Mouse (Mus musculus) embryo, embryonic 11 days (tissue): ENCODE results near the gene Ubl7.
"Not testable (repeated sequence)": the region's sequence is repeated elsewhere in the genome, so short reads cannot be mapped to it uniquely, and the experiment has no call there.

Experiments used
- DNase-seq: peaks from one replicate; pipeline ENCODE4 v3.0.0-alpha.2; 2015

The Ubl7 gene

GRCm38 (mm10) chr9:57910254-57911160 lies at the start of gene Ubl7:
TSS of gene Ubl7 (plus strand) at chr9:57910979.
- peak; percentile 96 for DNase-seq

DNA sequence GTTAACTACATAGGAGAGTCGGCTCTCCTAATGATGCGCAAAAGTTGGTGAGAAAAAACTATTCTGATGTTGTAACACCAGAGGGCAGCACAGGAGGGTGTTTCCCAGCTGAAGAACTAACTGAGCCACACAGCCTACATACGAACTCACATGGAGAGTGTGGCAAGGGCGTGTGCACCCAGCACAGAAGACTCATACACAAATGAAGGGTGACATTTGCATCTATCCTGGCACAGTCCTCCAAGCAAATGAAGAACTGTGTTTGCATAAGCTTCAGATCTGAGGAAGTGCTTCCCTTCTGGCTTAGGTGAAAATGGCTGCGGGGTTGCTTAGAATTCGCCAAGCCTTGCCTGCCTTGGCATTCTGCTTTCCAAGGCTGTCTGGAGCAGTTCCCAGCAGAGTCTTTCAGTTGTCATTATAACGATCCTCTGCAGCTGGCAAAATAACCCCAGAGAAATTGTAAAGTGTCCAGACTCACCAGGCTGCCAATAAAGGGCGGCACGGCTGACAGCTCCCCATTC lies 48.8 kb upstream of the Ubl7 start:
- peak; percentile 68 for DNase-seq

GRCm38 (mm10) chr9:57864336-57864735 lies 46.4 kb upstream of the Ubl7 start:
- no peak for DNase-seq

DNA sequence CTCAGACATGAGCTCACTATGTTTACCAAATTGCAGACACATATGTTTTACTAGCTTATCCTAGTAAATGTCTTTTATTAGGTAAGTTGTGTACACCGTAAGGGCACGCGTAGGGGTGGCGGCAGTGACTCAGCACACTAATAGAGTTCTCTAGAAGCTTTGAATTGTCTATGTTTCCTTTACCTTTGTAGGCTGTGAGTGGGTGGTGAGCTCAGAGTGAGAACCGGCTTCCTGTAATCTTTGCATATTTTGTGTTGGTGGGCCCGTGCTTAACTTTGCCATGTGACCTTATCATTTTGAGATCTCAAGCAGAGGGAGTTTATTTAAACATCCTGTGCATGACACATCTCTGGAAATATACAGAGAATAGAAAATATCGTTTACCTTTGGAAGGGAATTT lies 44.2 kb upstream of the Ubl7 start:
- no peak for DNase-seq

- no peak for DNase-seq
These were observed 43.5 kb upstream of the Ubl7 start for GRCm38 (mm10) chr9:57867236-57867635.

DNA sequence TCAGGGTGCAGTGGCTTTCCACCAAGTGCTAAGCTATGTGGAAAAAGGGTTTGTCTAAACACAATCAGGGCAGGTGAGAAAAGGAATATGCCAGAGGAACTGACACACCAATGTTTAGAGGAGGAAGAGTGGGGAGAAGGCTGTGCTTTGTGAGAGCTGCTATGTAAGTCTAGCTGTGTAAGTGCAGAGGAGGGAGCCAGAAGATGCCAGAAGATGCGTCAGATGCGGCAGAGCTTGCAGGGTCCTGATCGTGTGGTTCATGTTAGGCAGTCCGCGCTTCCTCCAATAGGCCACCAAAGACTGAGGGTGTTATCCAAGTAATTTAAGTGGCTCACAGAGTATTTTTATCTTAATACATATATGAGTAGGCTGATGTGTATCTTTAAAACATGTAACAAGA lies 42.9 kb upstream of the Ubl7 start:
- no peak for DNase-seq

DNA sequence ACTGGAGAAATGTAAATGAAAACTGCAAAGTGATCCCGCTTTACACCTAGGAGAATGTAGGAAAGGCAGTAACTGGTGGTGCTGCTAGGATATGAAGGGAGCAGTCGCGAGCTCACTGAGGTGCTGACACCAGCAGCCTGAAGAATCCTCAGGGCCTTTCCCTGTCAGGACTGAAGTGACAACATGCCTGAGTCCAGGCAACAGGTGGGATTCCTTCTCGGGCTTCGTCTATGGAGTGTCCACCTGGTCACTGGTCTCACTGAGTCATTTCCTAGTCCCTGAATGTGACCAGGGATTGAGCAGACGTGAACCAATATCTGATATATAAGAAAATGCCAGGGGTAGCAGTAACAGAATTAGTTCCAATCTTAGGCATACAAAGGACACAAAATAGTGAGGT lies 42.0 kb upstream of the Ubl7 start:
- no peak for DNase-seq

DNA sequence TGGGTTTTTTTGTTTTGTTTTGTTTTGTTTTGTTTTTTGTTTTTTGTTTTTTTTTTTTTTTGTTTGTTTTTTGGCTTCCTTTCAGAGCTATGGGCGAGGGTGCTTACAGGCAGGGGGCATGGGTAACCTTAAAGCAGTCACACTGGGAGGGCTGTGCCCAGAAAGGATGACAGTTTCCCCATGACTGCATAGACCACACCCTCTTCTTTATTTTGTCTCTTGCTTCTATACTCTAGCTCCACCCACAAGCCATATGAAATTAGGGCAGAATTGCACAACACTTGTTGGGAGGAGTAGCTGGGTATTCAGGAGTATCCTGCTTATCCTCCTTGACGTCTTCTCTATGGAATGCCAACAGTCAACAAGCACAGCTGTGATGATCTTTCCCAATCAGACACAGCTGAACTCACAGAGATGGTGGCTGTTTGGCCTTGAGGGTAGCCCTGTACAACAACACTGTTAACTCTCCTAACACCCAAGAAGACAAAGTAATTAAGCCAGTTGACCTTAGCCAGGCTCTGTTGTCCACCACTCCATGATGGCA lies 40.4 kb upstream of the Ubl7 start:
- DNase-seq = no peak

GRCm38 (mm10) chr9:57874134-57874533 lies 36.6 kb upstream of the Ubl7 start:
- no peak for DNase-seq

DNA sequence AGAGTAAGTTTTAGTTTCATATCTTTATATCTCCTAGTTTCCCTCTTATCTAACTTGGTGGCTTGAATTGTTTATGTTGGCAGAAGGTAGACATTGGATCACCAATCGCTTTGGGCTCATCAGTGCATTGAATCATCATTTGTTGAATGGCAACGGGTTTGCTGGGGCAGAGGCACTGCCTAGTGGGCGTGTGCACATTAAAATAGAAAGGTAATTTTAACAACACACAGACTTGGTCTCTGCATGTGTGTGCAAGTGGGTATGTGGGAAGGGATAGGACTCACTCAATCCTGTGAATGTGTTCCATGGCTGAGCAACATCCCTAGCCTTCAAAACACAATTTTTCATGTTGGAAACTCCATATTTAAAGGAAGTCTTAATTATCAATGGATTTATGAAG lies 35.8 kb upstream of the Ubl7 start:
- no peak for DNase-seq

GRCm38 (mm10) chr9:57879213-57879612 lies 31.6 kb upstream of the Ubl7 start:
- DNase-seq = no peak

DNA sequence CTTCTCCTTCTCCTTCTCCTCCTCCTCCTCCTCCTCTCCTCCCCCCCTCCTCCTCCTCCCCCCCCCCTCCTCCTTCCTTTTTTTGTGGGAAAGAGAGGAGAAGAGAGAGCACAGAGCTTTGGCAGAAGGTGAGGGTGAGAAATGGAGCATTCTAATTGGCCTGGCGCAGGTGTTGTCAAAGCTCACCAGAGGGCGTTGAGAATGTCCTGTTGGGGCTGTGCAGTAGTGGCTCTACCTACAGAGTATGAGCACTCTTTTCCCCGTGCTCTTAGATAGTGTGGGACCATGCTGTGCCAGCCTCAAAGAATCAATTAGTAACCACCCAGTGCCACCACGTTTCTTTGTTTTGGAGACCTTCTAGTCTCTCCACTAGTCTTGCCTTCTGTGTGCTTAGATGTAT lies 30.5 kb upstream of the Ubl7 start:
- DNase-seq = no peak

GRCm38 (mm10) chr9:57881781-57882180 lies 29.0 kb upstream of the Ubl7 start:
- DNase-seq = not testable (repeated sequence)

- no peak for DNase-seq
These were observed 27.4 kb upstream of the Ubl7 start for GRCm38 (mm10) chr9:57883413-57883812.

GRCm38 (mm10) chr9:57888119-57888518 lies 22.7 kb upstream of the Ubl7 start:
- DNase-seq = no peak

- peak; percentile 25 for DNase-seq
These were observed 10.3 kb upstream of the Ubl7 start for GRCm38 (mm10) chr9:57900478-57900877.

DNA sequence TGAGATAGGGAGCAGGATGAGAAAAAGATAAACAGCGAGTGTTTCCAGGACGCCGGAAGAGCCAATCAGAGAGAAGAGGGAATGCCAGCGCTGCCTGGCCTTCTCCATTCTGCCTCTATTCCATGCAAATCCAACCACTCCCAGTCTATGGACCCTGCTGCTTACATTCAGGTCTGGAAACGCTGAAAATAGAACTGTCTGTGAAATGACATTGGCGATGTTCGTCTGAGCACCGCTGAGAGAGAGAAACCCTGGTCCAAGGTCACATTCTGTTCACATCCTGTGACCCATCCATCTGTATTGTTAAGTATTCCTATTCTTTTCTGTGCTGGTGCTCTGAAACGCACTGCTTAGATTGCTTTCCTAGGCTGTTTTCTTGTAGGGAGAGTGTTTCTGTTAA lies 9.6 kb upstream of the Ubl7 start:
- DNase-seq = peak; percentile 23

DNA sequence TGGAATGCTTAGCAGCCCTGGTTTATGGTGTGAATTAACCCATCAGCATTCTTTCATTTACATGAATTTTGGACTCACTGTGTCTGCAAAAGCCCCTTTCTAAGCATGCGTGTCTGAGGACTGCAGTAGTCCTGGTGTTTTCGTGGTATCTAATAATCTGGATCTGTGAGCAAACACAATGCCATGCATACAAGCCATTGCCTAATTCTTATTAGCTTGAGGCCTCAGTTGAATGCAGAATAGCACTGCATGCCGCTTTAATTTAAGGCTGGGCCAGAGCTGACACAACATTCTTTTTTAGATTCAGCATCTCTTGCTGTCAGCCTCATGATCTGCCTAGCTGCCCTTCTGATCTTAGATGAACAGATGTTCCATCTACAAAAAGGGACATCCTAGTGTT lies 9.2 kb upstream of the Ubl7 start:
- peak; percentile 20 for DNase-seq

- DNase-seq = no peak
These were observed 8.6 kb upstream of the Ubl7 start for GRCm38 (mm10) chr9:57902132-57902531.

- DNase-seq = no peak
These were observed 7.1 kb upstream of the Ubl7 start for GRCm38 (mm10) chr9:57903589-57904249.

- no peak for DNase-seq
These were observed 6.5 kb upstream of the Ubl7 start for GRCm38 (mm10) chr9:57904250-57904644.

GRCm38 (mm10) chr9:57907206-57907605 lies 3.6 kb upstream of the Ubl7 start:
- DNase-seq = no peak

GRCm38 (mm10) chr9:57912571-57912970 lies 1.8 kb downstream of the Ubl7 start:
- DNase-seq = no peak
